Mouse (Mus musculus) cortical plate, adult 2 months (tissue): ENCODE measurements at regions not wholly inside any gene's neighbourhood (a gene's known extent, or its start where the extent isn't known, plus 50 kb on each side); places are given as distances from the start of the nearest gene placed in this dataset.

Source experiments
- CTCF ChIP-seq: fragments of 200-500 bp; IDR thresholded peaks from 2 replicates; pipeline ENCODE4 v1.5.1; 2011; ENCODE audit warnings: mild to moderate bottlenecking, control low read depth, low read length; ENCODE audit not compliant: insufficient read depth; ENCODE audit errors: extremely low read depth
- POLR2A ChIP-seq: fragments of 200-500 bp; IDR thresholded peaks from 2 replicates; pipeline ENCODE4 v1.6.1; 2011; ENCODE audit warnings: mild to moderate bottlenecking, low read length, control low read depth; ENCODE audit not compliant: insufficient read depth; ENCODE audit errors: extremely low read depth

DNA sequence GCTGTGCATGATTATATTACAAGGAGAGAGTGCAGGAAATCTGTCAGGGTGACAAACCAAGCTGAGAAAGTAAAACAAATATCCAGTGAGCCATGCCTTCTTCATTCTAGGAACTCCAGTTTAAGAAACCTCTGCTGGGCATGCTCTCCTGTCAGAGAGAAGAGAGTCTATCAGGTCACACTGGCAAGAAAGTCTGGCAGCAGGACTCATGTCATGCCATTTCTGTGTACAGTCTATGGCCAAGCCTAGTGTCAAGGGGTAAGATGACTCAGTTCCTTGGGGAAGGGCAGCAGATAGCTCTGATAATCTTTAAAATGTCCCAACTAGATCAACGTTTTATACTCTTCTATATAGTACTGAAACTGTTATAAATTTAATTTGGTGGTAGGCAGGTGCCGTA, 128.0 kb upstream of the Npvf start:
- TF ChIP-seq CTCF, result no peak
- no peak for TF ChIP-seq POLR2A
